Mouse (Mus musculus) heart, adult 18-20 months (tissue): ENCODE results near the gene Dap3. TPM values are rescaled to one million over a fixed set of nuclear protein-coding genes. Genes with fewer than 3 reads are reported as not detected.
A peak's percentile ranks its signal among the peaks of the same experiment; 100 is the strongest.
"Not testable (repeated sequence)": the region's sequence is repeated elsewhere in the genome, so short reads cannot be mapped to it uniquely, and the experiment has no call there.

Experiments used
- DNase-seq, 2 experiments: peaks; one replicate each; pipeline ENCODE4 v3.0.0; 2021 to 2022; ENCODE audit warnings: mixed read lengths in 1 of 2
- total RNA-seq, 2 experiments: library from RNA; stranded (reverse); gene quantifications; 2 replicates each; pipeline ENCODE4 v1.2.3; 2021

The Dap3 gene
- total RNA-seq, 2 experiments from 2014 or later, result 146 to 156 TPM

DNA sequence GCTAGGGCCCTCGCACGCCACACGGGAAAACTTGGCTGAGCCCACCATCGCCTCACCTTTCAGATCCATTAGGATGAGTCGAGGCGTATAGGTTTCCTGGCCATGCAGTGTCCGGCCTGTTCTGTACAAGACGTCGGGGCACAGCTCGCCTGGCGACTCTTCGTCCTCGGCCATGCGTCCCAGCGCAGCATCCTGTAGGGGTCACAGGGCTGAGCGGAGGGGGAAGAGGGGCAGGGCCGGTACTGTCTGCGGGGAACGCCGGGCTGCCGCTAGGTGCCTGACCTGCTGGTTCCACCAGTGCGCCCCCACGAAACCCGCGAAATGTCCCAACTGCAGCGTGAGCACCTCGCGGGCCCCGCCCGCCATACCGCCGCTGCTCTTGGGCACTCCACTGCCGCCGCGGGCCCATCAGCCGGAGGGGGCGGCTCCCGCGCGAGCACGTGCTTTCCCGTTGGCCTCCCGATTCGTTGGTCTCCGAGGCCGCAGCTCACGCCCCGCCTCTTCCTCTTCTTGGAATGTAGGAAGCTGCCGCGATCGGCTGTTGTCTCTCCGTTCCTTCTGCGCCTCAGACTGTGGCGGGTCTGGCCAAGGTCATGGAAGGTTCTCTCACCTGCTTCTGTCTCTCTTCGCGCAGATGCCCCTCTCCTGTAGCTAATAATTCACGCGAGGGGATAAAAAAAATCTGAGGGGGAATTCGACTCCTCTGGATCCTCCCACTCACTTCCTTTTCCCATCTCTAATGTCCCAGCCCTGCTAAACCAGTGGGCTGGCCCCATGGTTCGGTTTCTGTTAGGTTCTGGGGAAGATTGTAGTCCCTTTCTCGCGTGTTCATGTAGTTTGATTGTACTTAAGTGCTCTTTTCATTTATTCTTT lies 37.2 kb downstream of the Dap3 start, which contains the start of gene Msto1:
TSS of gene Msto1 (minus strand) at position 489 of the 873 bp plus-strand sequence.
- DNase-seq, result peak; percentile 94 to 96

DNA sequence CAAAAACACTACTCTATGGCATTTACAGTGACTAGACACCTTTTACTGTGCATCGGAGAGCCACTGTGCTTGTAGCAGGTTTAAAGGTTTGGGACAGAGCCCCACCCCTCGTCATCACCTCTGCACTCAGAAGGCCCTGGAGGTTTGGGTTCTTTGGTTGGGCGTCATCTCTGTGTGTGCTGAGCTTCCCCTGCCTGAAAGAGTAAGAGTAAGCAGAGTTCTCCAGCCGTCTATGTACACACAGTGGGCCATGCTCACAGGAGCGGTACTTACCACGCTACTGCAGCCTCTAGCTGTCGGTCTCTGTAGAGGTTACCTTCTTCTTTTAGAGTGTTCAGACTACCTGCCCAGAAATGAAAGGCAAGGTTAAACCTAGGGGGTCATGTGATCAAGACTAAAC lies 38.4 kb downstream of the Dap3 start:
- DNase-seq, result no peak

DNA sequence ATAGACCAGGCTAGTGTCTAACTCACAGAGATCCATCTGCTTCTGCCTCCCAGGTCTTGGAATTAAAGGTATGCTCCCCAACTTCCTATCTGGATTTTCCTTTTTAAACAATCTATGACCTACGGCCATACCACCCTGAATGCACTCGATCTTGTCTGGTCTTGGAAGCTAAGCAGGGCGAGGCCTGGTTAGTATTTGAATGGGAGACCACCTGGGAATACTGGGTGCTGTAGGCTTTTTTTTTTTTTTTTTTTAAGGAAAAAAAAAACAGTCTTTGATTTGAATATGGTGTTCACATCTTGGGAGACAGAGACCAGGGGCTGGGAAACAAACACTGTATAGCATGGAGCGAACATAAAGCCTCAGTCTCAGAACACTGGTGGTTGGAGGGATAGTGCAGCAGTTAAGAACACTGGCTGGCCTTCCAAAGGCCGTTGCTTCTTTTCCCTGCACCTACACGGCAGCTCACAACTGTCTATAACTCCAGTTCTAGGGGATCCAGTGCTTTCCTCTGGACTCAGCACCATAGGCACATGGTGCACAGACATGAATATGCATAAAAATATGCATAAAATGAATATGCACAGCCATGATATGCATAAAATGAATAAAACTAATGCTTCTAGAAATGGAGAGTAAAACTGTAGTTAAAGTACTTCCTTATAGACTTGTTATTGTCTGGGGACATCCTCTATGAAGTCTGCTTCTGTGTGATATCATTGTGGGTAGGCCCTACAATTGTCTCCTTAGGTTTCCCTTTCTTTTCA lies 44.4 kb downstream of the Dap3 start:
- DNase-seq, result no peak

DNA sequence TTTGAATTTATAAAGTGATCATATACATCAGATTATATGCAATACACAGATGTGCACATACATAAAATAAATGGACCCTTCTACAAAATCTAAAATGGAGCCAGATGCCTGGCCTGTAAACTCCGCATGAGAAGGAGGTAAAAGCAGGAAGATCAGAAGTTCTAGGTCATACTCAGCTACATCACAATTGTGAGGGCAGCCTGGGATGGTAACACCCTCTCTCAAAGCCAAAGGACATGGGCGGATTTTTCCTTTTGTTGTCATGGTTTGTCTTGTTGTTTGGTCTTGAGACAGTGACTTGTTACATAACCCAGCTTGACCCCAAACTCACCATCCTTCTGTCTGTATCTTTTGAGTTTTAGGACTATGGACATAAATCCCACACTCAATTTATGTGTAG lies 45.2 kb downstream of the Dap3 start:
- no peak for DNase-seq

DNA sequence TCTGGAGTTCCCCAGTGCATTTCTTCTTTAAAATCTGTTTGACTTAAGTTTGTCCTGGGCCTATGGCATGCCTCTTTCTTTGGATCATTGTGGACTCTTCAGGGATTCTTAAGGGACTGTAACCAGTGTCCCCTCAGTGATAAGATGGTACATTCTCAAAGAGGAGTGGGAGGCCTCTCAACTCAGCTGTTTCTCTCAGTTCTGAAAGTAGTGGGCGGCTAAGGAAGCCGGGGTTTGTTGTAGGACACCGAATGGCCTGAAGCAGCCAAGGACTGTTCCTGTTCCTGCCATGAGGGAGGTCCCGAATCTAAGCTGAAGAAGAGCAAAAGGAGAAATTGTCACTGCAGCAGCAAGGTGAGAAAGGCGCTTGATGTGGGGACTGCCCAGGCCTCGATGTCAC lies 45.8 kb downstream of the Dap3 start:
- no peak for DNase-seq

DNA sequence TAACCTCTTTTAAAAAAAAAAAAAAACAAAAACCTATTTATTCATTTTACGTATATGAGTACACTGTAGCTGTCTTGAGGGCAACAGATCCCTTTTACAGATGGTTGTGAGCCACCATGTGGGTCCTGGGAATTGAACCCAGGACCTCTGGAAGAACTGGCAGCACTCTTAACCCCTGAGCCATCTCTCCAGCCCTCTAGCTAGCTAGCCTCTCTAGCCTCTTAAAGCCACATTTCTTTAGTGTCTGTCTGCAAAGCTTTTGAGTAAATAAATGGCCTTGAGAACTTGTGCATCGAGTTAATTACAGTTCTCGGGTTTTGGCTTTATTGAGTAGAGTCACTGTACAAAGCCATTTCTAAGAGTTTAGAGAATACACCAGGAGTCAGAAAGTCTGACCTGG lies 46.2 kb downstream of the Dap3 start:
- no peak for DNase-seq

DNA sequence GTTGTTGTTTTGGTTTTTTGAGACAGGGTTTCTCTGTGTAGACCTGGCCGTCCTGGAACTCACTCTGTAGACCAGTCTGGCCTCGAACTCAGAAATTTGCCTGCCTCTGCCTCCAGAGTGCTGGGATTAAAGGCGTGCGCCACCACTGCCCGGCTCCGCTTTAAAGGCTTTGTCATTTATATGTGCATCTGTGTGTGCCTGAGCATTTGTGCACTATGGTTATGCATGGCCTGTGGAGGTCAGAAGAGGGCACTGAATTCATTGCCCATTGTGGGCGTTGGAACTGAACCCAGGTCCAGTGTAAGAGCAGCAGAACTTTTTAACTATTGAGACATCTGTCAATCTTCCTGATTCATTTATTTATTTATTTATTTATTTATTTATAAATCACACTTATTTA lies 58.0 kb downstream of the Dap3 start:
- not testable (repeated sequence) for DNase-seq

DNA sequence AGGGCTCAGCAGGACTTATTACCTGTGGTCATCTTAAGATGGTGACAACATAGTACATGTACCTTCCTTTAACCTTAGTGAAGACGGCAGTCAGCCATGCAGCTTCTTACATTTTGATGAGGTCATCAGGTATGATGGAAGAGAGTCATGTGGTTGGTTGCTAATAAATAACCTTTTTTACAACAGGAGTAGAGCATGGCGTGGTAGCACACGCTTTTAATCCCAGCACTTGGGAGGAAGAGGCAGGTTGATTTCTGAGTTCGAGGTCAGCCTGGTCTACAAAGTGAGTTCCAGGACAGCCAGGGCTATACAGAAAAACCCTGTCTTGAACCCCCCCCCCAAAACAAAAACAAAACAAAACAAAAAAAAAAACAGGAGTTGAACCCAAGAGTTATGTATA lies 68.4 kb downstream of the Dap3 start:
- DNase-seq, result not testable (repeated sequence)

Other genes with a start within 250 kb of the Dap3 start
- 10 to 100 TPM; 70.5 to 95.6 TPM for gene Rit1, start 234.3 kb downstream of the Dap3 start, total RNA-seq
- gene Syt11, start 176.0 kb downstream of the Dap3 start, total RNA-seq, result 1 to 10 TPM; 5.4 to 8.0 TPM
- gene Gon4l, start 116.0 kb downstream of the Dap3 start, total RNA-seq, result 10 to 100 TPM; 20.0 to 21.6 TPM
- 10 to 100 TPM; 12.9 to 13.4 TPM for gene Msto1, start 37.2 kb downstream of the Dap3 start, total RNA-seq
- gene Ash1l, start 559 bp downstream of the Dap3 start, total RNA-seq, result 10 to 100 TPM; 37.3 to 40.2 TPM
- gene Rusc1, start 142.1 kb upstream of the Dap3 start, total RNA-seq, result 10 to 100 TPM; 25.9 to 30.0 TPM
- gene Gm43738, start 149.9 kb upstream of the Dap3 start, total RNA-seq, result not detected
- gene Fdps, start 150.8 kb upstream of the Dap3 start, total RNA-seq, result 10 to 100 TPM; 24.2 to 25.6 TPM
- not detected for gene Pklr, start 185.0 kb upstream of the Dap3 start, total RNA-seq
- gene Hcn3, start 209.0 kb upstream of the Dap3 start, total RNA-seq, result under 1 TPM; 0.30 to 0.62 TPM
- 10 to 100 TPM; 14.3 to 17.8 TPM for gene Clk2, start 213.6 kb upstream of the Dap3 start, total RNA-seq
- gene Scamp3, start 226.3 kb upstream of the Dap3 start, total RNA-seq, result 10 to 100 TPM; 46.2 to 50.2 TPM
- 1 to 10 TPM; 3.7 to 4.7 TPM for gene Fam189b, start 232.0 kb upstream of the Dap3 start, total RNA-seq